Mouse (Mus musculus): Measurements from ENCODE around the gene Olfr61. TPM values are rescaled to one million over a fixed set of nuclear protein-coding genes. Genes with fewer than 3 reads are reported as not detected.
"Not testable (repeated sequence)": the region's sequence is repeated elsewhere in the genome, so short reads cannot be mapped to it uniquely, and the experiment has no call there.

Olfr61 gene
- total RNA-seq (2021): not detected
- polyA plus RNA-seq (2012; rRNA removed): not detected in 2 replicates
- long read RNA-seq: 0 reads

DNA sequence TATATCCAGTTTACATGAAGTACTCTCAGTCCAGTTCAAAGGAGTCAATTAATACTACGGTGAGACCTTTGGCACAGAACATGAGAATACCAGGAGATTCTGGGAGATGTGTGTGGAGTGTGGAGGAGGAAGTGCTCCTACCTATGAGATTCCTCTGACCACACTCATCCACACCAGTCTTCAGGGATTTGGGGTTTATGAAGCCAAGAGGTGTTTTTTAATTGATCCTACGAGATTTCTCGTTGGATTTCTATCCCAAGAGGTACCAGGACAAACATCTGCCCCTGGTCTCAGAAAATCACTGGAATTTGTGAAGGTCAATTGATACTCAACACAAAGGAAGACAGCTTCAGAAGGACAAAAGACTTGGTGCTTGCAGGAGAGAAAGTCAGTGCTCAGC, at the start of gene Olfr61:
Gene Olfr61 (plus strand): TSS at position 301 of the 400 bp plus-strand sequence.
- H3K79me2 ChIP-seq (replicated peaks; ENCODE audit: control insufficient read depth, insufficient read depth, low read length); H3K27ac ChIP-seq; H3K9ac ChIP-seq (ENCODE audit: low read depth, low read length); intact Hi-C loops (cut with DNase I); H3K4me1 ChIP-seq (ENCODE audit: control insufficient read depth, insufficient read depth, low read length); DNase-seq; H3K4me3 ChIP-seq; H3K36me3 ChIP-seq (ENCODE audit: control insufficient read depth, insufficient read depth, low read length); H3K27me3 ChIP-seq (ENCODE audit: control insufficient read depth, insufficient read depth, low read length): not testable (repeated sequence)
- 70% methylated on average over 3 of the region's 3 CpGs for WGBS

DNA sequence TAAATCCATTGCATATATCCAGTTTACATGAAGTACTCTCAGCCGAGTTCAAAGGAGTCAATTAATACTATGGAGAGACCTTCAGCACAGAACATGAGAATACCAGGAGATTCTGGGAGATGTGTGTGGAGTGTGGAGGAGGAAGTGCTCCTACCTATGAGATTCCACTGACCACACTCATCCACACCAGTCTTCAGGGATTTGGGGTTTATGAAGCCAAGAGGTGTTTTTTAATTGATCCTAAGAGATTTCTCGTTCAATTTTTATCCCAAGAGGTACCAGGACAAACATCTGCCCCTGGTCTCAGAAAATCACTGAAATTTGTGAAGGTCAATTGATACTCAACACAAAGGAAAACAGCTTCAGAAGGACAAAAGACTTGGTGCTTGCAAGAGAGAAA, 27.8 kb upstream of the Olfr61 start, which contains the start of gene Olfr46:
Gene Olfr46 (plus strand): TSS at position 301 of the 400 bp plus-strand sequence.
- H3K4me1 ChIP-seq (ENCODE audit: control insufficient read depth, insufficient read depth, low read length); intact Hi-C loops (cut with DNase I); H3K27me3 ChIP-seq (ENCODE audit: control insufficient read depth, insufficient read depth, low read length); H3K4me3 ChIP-seq; H3K27ac ChIP-seq; H3K36me3 ChIP-seq (ENCODE audit: control insufficient read depth, insufficient read depth, low read length); H3K79me2 ChIP-seq (replicated peaks; ENCODE audit: control insufficient read depth, insufficient read depth, low read length); DNase-seq; H3K9ac ChIP-seq (ENCODE audit: low read depth, low read length): not testable (repeated sequence)
- 68% methylated on average over 2 of the region's 2 CpGs for WGBS

DNA sequence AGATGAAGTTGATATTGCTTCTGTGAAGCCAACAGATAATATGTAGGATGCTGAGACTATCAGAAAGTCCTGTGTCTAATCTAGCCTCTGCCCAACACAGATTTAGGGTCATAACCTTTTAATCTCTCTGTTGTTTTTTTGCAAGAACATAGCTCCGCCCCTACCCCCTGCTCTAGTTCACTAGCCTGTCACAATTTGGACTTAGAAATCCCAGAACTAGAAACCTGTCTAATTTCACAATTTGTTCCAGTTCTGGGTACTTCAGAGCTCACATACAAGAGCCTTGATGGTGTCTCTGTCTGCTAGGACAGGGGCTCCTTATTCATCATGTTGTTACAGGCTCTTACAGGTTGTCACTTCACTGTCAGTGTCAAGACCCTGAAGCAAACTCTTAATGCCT, 1.8 kb downstream of the Olfr61 start:
- no peak for DNase-seq
- intact Hi-C loops (cut with DNase I): no loop called here

DNA sequence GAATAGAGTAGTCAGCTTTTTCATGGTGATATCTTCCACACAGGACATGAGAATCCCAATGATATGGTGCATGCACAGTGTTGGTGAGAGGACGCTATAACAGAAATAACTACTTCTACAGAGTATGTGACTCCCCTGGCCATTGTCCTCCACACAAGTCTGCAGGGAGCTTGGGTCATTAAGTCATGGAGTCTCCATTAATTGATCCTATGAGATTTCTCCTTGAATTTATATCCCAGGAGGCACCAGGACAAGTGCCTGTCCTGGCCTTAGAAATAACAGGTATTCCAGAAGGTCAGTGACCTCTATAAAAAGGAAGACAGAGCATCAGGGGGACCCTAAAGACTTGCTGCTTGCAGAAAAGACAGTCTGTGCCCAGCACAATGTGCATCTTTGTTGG, 17.4 kb downstream of the Olfr61 start, which contains the start of gene Olfr53:
Gene Olfr53 (plus strand): TSS at position 301 of the 400 bp plus-strand sequence.
- WGBS: 72% methylated on average over 1 of the region's 1 CpGs
- intact Hi-C loops (cut with DNase I): no loop called here
- H3K36me3 ChIP-seq (ENCODE audit: control insufficient read depth, insufficient read depth, low read length): no peaks in the 10 kb centered on the region
- H3K27me3 ChIP-seq (ENCODE audit: control insufficient read depth, insufficient read depth, low read length): no peaks in the 10 kb centered on the region
- no peak for TF ChIP-seq POLR2A (IDR thresholded peaks at IDR 0.05; ENCODE audit: insufficient read depth, low read depth, low read length)
- no peak for TF ChIP-seq CTCF (IDR thresholded peaks at IDR 0.05)
- TF ChIP-seq EP300 (IDR thresholded peaks at IDR 0.05; ENCODE audit: insufficient read depth, low read depth, low read length): no peak
- DNase-seq: no peak
- no peak within 1 kb of the TSS for H3K4me3 ChIP-seq
- no peak within 1 kb of the TSS for H3K9ac ChIP-seq (ENCODE audit: low read depth, low read length)
- H3K79me2 ChIP-seq (replicated peaks; ENCODE audit: control insufficient read depth, insufficient read depth, low read length): no peaks in the 10 kb centered on the region
- H3K4me1 ChIP-seq (ENCODE audit: control insufficient read depth, insufficient read depth, low read length): no peaks in the 10 kb centered on the region
- no peak within 1 kb of the TSS for H3K27ac ChIP-seq

More for the DNA sequence above, 1.8 kb downstream of the Olfr61 start:
- Histone ChIP-seq H3K9ac (ENCODE audit: low read depth, low read length) (no peak overlapping the region), H3K4me3 (no peak overlapping the region), H3K4me1 (ENCODE audit: control insufficient read depth, insufficient read depth, low read length) (no peaks in the 10 kb centered on the region), H3K27ac (no peak overlapping the region), H3K27me3 (ENCODE audit: control insufficient read depth, insufficient read depth, low read length) (no peaks in the 10 kb centered on the region), H3K36me3 (ENCODE audit: control insufficient read depth, insufficient read depth, low read length) (no peaks in the 10 kb centered on the region), H3K79me2 (replicated peaks; ENCODE audit: control insufficient read depth, insufficient read depth, low read length) (no peaks in the 10 kb centered on the region)
- 58% methylated on average over 1 of the region's 1 CpGs for WGBS
- no peak for TF ChIP-seq CTCF (IDR thresholded peaks at IDR 0.05)
- TF ChIP-seq POLR2A (IDR thresholded peaks at IDR 0.05; ENCODE audit: insufficient read depth, low read depth, low read length): no peak
- TF ChIP-seq EP300 (IDR thresholded peaks at IDR 0.05; ENCODE audit: insufficient read depth, low read depth, low read length): no peak

DNA sequence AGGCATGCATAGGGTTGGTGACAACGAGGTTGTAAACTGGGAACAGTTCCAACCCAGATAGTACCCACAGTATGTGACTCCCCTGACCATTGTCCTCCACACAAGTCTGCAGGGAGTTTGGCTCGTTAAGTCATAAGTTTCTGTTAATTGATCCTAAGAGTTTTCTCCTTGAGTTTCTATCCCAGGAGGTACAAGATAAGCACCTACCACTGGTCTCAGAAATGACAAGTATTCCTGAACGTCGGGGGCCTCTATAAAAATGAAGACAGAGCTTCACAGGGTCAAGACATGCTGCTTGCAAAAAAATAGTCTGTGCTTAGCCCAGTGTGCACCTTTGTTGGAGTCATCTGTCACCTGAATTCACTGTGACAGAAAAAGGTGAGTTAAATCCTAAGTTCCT, 30.9 kb downstream of the Olfr61 start, which contains the start of gene Olfr539:
Gene Olfr539 (plus strand): TSS at position 301 of the 400 bp plus-strand sequence.
- no peak for TF ChIP-seq CTCF (IDR thresholded peaks at IDR 0.05)
- no peak for TF ChIP-seq POLR2A (IDR thresholded peaks at IDR 0.05; ENCODE audit: insufficient read depth, low read depth, low read length)
- no peak for TF ChIP-seq EP300 (IDR thresholded peaks at IDR 0.05; ENCODE audit: insufficient read depth, low read depth, low read length)
- Histone ChIP-seq H3K4me1 (ENCODE audit: control insufficient read depth, insufficient read depth, low read length) (no peaks in the 10 kb centered on the region), H3K36me3 (ENCODE audit: control insufficient read depth, insufficient read depth, low read length) (no peaks in the 10 kb centered on the region), H3K9ac (ENCODE audit: low read depth, low read length) (no peak within 1 kb of the TSS), H3K27ac (no peak within 1 kb of the TSS), H3K79me2 (replicated peaks; ENCODE audit: control insufficient read depth, insufficient read depth, low read length) (no peaks in the 10 kb centered on the region), H3K4me3 (no peak within 1 kb of the TSS), H3K27me3 (ENCODE audit: control insufficient read depth, insufficient read depth, low read length) (no peaks in the 10 kb centered on the region)
- DNase-seq: no peak
- intact Hi-C loops (cut with DNase I): no loop called here
- WGBS: 53% methylated on average over 4 of the region's 4 CpGs

DNA sequence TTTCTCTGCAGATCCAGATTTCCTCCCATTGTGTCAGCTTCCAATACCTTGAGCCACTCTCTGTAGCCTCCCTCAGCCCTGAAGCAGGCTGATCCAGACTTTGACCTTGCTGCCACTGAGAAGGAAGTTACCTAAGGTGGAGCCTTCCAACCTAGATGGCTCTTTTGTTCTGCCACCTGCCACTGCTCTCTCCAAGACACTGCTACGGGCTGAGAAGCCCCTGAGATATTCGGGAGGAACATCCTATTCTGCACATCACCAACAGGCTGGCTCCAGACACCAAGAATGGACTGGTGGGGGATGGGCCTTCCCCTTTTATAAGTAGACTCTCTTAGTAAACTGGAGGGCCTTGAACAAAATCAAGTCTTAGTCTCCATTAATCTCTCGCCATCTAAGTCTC, 41.9 kb downstream of the Olfr61 start:
- H3K79me2 ChIP-seq (replicated peaks; ENCODE audit: control insufficient read depth, insufficient read depth, low read length); H3K27ac ChIP-seq; H3K27me3 ChIP-seq (ENCODE audit: control insufficient read depth, insufficient read depth, low read length); H3K36me3 ChIP-seq (ENCODE audit: control insufficient read depth, insufficient read depth, low read length); intact Hi-C loops (cut with DNase I); H3K9ac ChIP-seq (ENCODE audit: low read depth, low read length); DNase-seq; H3K4me3 ChIP-seq; H3K4me1 ChIP-seq (ENCODE audit: control insufficient read depth, insufficient read depth, low read length): not testable (repeated sequence)
- WGBS: 66% methylated on average over 3 of the region's 3 CpGs

DNA sequence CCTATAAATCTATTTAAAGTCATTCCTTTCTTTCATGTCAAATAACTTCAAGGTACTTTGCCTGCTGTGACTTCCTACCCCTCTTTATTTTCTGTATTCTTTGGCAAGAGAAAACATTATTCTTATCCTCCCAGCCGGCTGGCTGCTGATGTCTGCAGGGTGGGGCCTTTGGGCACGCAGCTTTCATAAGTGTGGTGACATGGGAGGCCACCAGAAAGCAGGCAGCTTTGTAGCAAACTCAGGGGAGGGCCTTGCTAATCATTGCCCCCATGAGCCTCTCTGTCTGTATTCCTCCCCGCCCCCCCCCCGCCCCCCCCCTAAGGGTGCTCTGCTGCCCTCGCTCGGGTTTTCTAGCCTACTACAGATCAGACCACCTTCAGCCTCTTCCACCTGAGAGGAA, 47.1 kb downstream of the Olfr61 start:
- no peak overlapping the region for H3K9ac ChIP-seq (ENCODE audit: low read depth, low read length)
- no peak for TF ChIP-seq EP300 (IDR thresholded peaks at IDR 0.05; ENCODE audit: insufficient read depth, low read depth, low read length)
- TF ChIP-seq CTCF (IDR thresholded peaks at IDR 0.05): no peak
- TF ChIP-seq POLR2A (IDR thresholded peaks at IDR 0.05; ENCODE audit: insufficient read depth, low read depth, low read length): no peak
- no peak overlapping the region for H3K27ac ChIP-seq
- H3K79me2 ChIP-seq (replicated peaks; ENCODE audit: control insufficient read depth, insufficient read depth, low read length): no peaks in the 10 kb centered on the region
- H3K36me3 ChIP-seq (ENCODE audit: control insufficient read depth, insufficient read depth, low read length): no peaks in the 10 kb centered on the region
- no peaks in the 10 kb centered on the region for H3K27me3 ChIP-seq (ENCODE audit: control insufficient read depth, insufficient read depth, low read length)
- intact Hi-C loops (cut with DNase I): no loop called here
- H3K4me3 ChIP-seq: no peak overlapping the region
- H3K4me1 ChIP-seq (ENCODE audit: control insufficient read depth, insufficient read depth, low read length): no peaks in the 10 kb centered on the region
- WGBS: 2% methylated on average over 4 of the region's 6 CpGs
- no peak for DNase-seq

DNA sequence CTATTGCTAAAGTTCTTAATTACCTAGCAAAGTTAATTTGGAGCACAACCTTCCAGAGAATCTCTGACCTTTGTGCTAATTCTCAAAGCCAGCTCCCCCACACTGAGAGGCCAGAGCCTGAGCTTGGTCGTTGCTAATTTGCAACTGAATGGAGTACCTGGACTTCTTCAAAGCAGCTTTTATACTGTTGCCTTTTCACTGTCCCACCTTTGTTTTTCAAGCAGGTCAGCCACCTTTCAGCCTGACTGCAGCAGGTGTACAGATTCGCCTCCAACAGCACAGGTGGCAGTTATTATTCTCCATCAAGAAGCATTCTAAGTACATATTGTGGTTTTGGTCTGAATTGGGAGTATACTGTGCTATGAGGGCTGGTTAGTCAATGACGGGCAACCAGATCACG, 50.8 kb downstream of the Olfr61 start:
- H3K36me3 ChIP-seq (ENCODE audit: control insufficient read depth, insufficient read depth, low read length); H3K27ac ChIP-seq; H3K9ac ChIP-seq (ENCODE audit: low read depth, low read length); H3K4me1 ChIP-seq (ENCODE audit: control insufficient read depth, insufficient read depth, low read length); H3K79me2 ChIP-seq (replicated peaks; ENCODE audit: control insufficient read depth, insufficient read depth, low read length); H3K4me3 ChIP-seq; intact Hi-C loops (cut with DNase I); DNase-seq; H3K27me3 ChIP-seq (ENCODE audit: control insufficient read depth, insufficient read depth, low read length): not testable (repeated sequence)
- 53% methylated on average over 4 of the region's 4 CpGs for WGBS

Measured in heart, adult 2 months (tissue).